Mouse (Mus musculus) liver, adult 2 months (tissue): ENCODE results near the gene Lrig3.

Experiments used
- CTCF ChIP-seq: fragments of 200-500 bp; IDR thresholded peaks from 2 replicates; pipeline ENCODE4 v1.5.1; 2011; ENCODE audit warnings: low read depth, low read length, control low read depth
- POLR2A ChIP-seq: fragments of 200-500 bp; IDR thresholded peaks from 2 replicates; pipeline ENCODE4 v1.6.1; 2011; ENCODE audit warnings: low read length, control low read depth; ENCODE audit not compliant: insufficient read depth; ENCODE audit errors: extremely low read depth

- TF ChIP-seq CTCF (no peak), POLR2A (no peak)
These were observed 698 bp downstream of the Lrig3 start for GRCm38 (mm10) chr10:125966481-125967251.
